Mouse (Mus musculus): ENCODE data around the gene E130114P18Rik. TPM values are rescaled to one million over a fixed set of nuclear protein-coding genes. Genes with fewer than 3 reads are reported as not detected.

Gene E130114P18Rik
- polyA plus RNA-seq, 1 experiment from 2014 or later: 39.8 TPM

GRCm38 (mm10) chr4:97745296-97746105 lies 32.4 kb downstream of the E130114P18Rik start:
- H3K9me3 ChIP-seq: no peaks in the 10 kb centered on the region
- H3K4me2 ChIP-seq (replicated peaks): peak overlapping the region; percentile 76
- no peaks in the 10 kb centered on the region for H3K36me3 ChIP-seq
- H3K27ac ChIP-seq (replicated peaks): peak overlapping the region; percentile 56
- peaks cover 17% of the 10 kb centered on the region for H3K4me1 ChIP-seq
- 3% methylated on average over 32 of the region's 32 CpGs for WGBS
- H3K9ac ChIP-seq (replicated peaks): peak overlapping the region; percentile 46
- H3K27me3 ChIP-seq: no peaks in the 10 kb centered on the region
- peak overlapping the region; percentile 36 for H3K4me3 ChIP-seq
- peak; percentile 86 for ATAC-seq (replicated peaks)

GRCm38 (mm10) chr4:97743932-97744331 lies 33.9 kb downstream of the E130114P18Rik start:
- H3K4me2 ChIP-seq (replicated peaks): no peak overlapping the region
- no peak for ATAC-seq (replicated peaks)
- H3K9me3 ChIP-seq: no peaks in the 10 kb centered on the region
- H3K4me1 ChIP-seq: peaks cover 15% of the 10 kb centered on the region
- no peak overlapping the region for H3K27ac ChIP-seq (replicated peaks)
- no peak overlapping the region for H3K9ac ChIP-seq (replicated peaks)
- H3K36me3 ChIP-seq: no peaks in the 10 kb centered on the region
- no peaks in the 10 kb centered on the region for H3K27me3 ChIP-seq
- WGBS: 77% methylated on average over 5 of the region's 5 CpGs
- no peak overlapping the region for H3K4me3 ChIP-seq

GRCm38 (mm10) chr4:97733392-97733791 lies 44.5 kb downstream of the E130114P18Rik start:
- H3K4me2 ChIP-seq (replicated peaks): no peak overlapping the region
- H3K9me3 ChIP-seq: no peaks in the 10 kb centered on the region
- WGBS: 50% methylated on average over 1 of the region's 1 CpGs
- no peak for ATAC-seq (replicated peaks)
- H3K4me1 ChIP-seq: no peaks in the 10 kb centered on the region
- no peaks in the 10 kb centered on the region for H3K27me3 ChIP-seq
- H3K4me3 ChIP-seq: no peak overlapping the region
- no peaks in the 10 kb centered on the region for H3K36me3 ChIP-seq
- no peak overlapping the region for H3K9ac ChIP-seq (replicated peaks)
- no peak overlapping the region for H3K27ac ChIP-seq (replicated peaks)

- Histone ChIP-seq H3K27ac (replicated peaks) (no peak overlapping the region), H3K9ac (replicated peaks) (no peak overlapping the region), H3K36me3 (no peaks in the 10 kb centered on the region), H3K9me3 (no peaks in the 10 kb centered on the region), H3K4me3 (no peak overlapping the region), H3K4me2 (replicated peaks) (no peak overlapping the region), H3K27me3 (no peaks in the 10 kb centered on the region), H3K4me1 (no peaks in the 10 kb centered on the region)
- no peak for ATAC-seq (replicated peaks)
- 92% methylated on average over 3 of the region's 3 CpGs for WGBS
These were observed 47.5 kb downstream of the E130114P18Rik start for GRCm38 (mm10) chr4:97730416-97730815.

DNA sequence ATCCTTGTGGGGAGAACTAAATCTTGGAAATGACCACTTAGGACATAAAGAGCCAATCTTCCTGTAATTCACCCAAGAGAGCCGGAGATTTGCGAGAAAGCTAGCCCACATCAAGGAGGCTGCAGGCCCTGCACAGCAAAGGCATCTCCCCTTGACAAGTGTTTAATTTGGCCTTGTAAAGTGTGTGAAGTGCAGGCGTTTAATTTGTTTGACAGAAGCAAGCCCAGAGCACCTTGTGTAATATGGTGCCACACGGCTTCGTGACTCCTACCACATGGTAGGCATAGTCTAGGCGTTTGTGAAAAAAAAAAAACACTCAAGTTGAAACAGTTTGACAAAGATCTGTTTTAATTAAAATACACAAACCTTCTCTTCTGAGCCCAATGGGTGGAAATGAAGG lies 47.9 kb downstream of the E130114P18Rik start:
- 62% methylated on average over 6 of the region's 6 CpGs for WGBS
- no peaks in the 10 kb centered on the region for H3K27me3 ChIP-seq
- no peak overlapping the region for H3K4me3 ChIP-seq
- H3K4me1 ChIP-seq: no peaks in the 10 kb centered on the region
- H3K36me3 ChIP-seq: no peaks in the 10 kb centered on the region
- no peaks in the 10 kb centered on the region for H3K9me3 ChIP-seq
- ATAC-seq (replicated peaks): no peak
- H3K4me2 ChIP-seq (replicated peaks): no peak overlapping the region
- no peak overlapping the region for H3K9ac ChIP-seq (replicated peaks)
- no peak overlapping the region for H3K27ac ChIP-seq (replicated peaks)

GRCm38 (mm10) chr4:97728520-97728919 lies 49.4 kb downstream of the E130114P18Rik start:
- no peaks in the 10 kb centered on the region for H3K36me3 ChIP-seq
- no peak overlapping the region for H3K4me3 ChIP-seq
- H3K9ac ChIP-seq (replicated peaks): no peak overlapping the region
- H3K9me3 ChIP-seq: no peaks in the 10 kb centered on the region
- no peak overlapping the region for H3K27ac ChIP-seq (replicated peaks)
- no peak overlapping the region for H3K4me2 ChIP-seq (replicated peaks)
- no peak for ATAC-seq (replicated peaks)
- no peaks in the 10 kb centered on the region for H3K27me3 ChIP-seq
- 95% methylated on average over 4 of the region's 4 CpGs for WGBS
- H3K4me1 ChIP-seq: no peaks in the 10 kb centered on the region

- 86% methylated on average over 6 of the region's 6 CpGs for WGBS
- no peak for ATAC-seq (replicated peaks)
- H3K27me3 ChIP-seq: no peaks in the 10 kb centered on the region
These were observed 54.5 kb downstream of the E130114P18Rik start for GRCm38 (mm10) chr4:97723374-97723773.

GRCm38 (mm10) chr4:97722666-97723065 lies 55.2 kb downstream of the E130114P18Rik start:
- ATAC-seq (replicated peaks): peak; percentile 61; the same call in 1 of the 2 replicates
- Histone ChIP-seq H3K4me2 (replicated peaks) (0 out of 2 replicates have a peak overlapping the region, but pooled peaks have one; percentile 3), H3K4me3 (no peak overlapping the region), H3K27ac (replicated peaks) (0 out of 2 replicates have a peak overlapping the region, but pooled peaks have one; percentile 22), H3K36me3 (no peaks in the 10 kb centered on the region), H3K9me3 (no peaks in the 10 kb centered on the region), H3K4me1 (peaks cover 4% of the 10 kb centered on the region; the same call in 1 of the 2 replicates), H3K9ac (replicated peaks) (no peak overlapping the region), H3K27me3 (no peaks in the 10 kb centered on the region)
- WGBS: 20% methylated on average over 10 of the region's 10 CpGs

More at GRCm38 (mm10) chr4:97723374-97723773, 54.5 kb downstream of the E130114P18Rik start:
- Histone ChIP-seq H3K4me3 (no peak overlapping the region), H3K4me1 (peaks cover 4% of the 10 kb centered on the region; the same call in 1 of the 2 replicates), H3K9ac (replicated peaks) (no peak overlapping the region), H3K9me3 (no peaks in the 10 kb centered on the region), H3K27ac (replicated peaks) (no peak overlapping the region), H3K36me3 (no peaks in the 10 kb centered on the region), H3K4me2 (replicated peaks) (no peak overlapping the region)

- H3K9me3 ChIP-seq: no peaks in the 10 kb centered on the region
- H3K9ac ChIP-seq (replicated peaks): no peak overlapping the region
- ATAC-seq (replicated peaks): peak; percentile 71
- 38% methylated on average over 6 of the region's 6 CpGs for WGBS
- peaks cover 27% of the 10 kb centered on the region for H3K4me1 ChIP-seq
- H3K36me3 ChIP-seq: no peaks in the 10 kb centered on the region
- H3K4me3 ChIP-seq: no peak overlapping the region
- H3K27me3 ChIP-seq: no peaks in the 10 kb centered on the region
- H3K27ac ChIP-seq (replicated peaks): peak overlapping the region; percentile 36; the same call in 1 of the 2 replicates
- no peak overlapping the region for H3K4me2 ChIP-seq (replicated peaks)
These were observed 63.3 kb downstream of the E130114P18Rik start for GRCm38 (mm10) chr4:97714616-97715015.

DNA sequence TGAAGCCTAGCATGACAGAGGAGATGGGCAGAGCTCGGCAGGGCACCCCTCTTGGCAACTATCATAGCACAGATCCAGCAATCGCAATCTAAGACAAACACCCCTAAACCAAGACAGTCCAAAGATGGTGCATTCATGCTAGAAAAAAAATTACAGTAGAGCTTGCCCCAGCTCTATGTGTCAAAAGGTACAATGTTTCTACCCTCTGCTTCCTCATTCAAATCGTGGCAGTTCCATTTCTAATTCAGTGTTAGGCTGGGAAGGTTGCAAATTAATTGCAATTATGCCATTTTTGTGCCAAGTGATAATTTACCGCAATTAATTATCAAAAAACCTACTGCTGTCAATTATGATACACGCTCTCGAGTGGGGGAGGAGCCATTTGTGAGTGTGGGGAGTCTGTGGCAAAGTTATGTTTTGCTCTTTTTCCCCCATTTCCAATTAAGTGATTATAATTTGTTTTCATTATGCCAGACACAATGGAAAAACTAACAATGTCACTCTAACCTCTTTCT lies 63.7 kb downstream of the E130114P18Rik start:
- H3K36me3 ChIP-seq: no peaks in the 10 kb centered on the region
- H3K9ac ChIP-seq (replicated peaks): no peak overlapping the region
- 26% methylated on average over 6 of the region's 6 CpGs for WGBS
- H3K4me2 ChIP-seq (replicated peaks): no peak overlapping the region
- peak; percentile 55 for ATAC-seq (replicated peaks)
- no peaks in the 10 kb centered on the region for H3K9me3 ChIP-seq
- H3K4me1 ChIP-seq: peaks cover 27% of the 10 kb centered on the region
- peak overlapping the region; percentile 36 for H3K27ac ChIP-seq (replicated peaks)
- no peaks in the 10 kb centered on the region for H3K27me3 ChIP-seq
- no peak overlapping the region for H3K4me3 ChIP-seq

DNA sequence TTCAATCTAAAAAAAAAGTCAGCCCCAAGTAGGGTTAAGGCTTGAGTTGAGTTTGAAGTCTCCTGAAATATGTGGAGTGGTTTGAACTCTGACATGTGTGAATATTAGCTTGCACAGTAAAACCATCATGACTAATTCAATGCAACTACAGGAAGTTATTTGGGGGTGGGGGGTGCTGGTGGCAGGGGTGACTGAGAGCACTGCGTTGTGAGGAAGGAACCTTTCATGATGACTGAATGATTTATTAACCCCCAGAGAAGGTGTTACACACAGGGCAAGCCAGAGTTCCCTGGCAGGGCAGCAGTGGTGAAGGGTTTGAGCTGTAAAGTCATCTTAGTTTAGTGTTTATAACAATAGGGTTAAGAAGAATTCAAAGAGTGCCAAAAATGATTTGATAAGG lies 65.3 kb downstream of the E130114P18Rik start:
- WGBS: 69% methylated on average over 1 of the region's 1 CpGs
- Histone ChIP-seq H3K4me1 (peaks cover 27% of the 10 kb centered on the region), H3K9me3 (no peaks in the 10 kb centered on the region), H3K27ac (replicated peaks) (no peak overlapping the region), H3K4me2 (replicated peaks) (no peak overlapping the region), H3K27me3 (no peaks in the 10 kb centered on the region), H3K36me3 (no peaks in the 10 kb centered on the region), H3K4me3 (no peak overlapping the region), H3K9ac (replicated peaks) (no peak overlapping the region)
- no peak for ATAC-seq (replicated peaks)

GRCm38 (mm10) chr4:97710048-97710765 lies 67.7 kb downstream of the E130114P18Rik start:
- H3K4me2 ChIP-seq (replicated peaks): no peak overlapping the region
- H3K9me3 ChIP-seq: no peaks in the 10 kb centered on the region
- peaks cover 27% of the 10 kb centered on the region for H3K4me1 ChIP-seq
- no peaks in the 10 kb centered on the region for H3K27me3 ChIP-seq
- peak; percentile 31 for ATAC-seq (replicated peaks)
- WGBS: 34% methylated on average over 9 of the region's 9 CpGs
- H3K4me3 ChIP-seq: no peak overlapping the region
- peak overlapping the region; percentile 44 for H3K27ac ChIP-seq (replicated peaks)
- H3K9ac ChIP-seq (replicated peaks): 0 out of 2 replicates have a peak overlapping the region, but pooled peaks have one; percentile 10
- no peaks in the 10 kb centered on the region for H3K36me3 ChIP-seq

Data from forebrain, embryonic 15.5 days (tissue).